Mouse (Mus musculus) megakaryocyte progenitor cell, adult 5-6 weeks (primary cell): ENCODE data around the gene Hcar1. TPM values are rescaled to one million over a fixed set of nuclear protein-coding genes. Genes with fewer than 3 reads are reported as not detected.

Experiments used
- ATAC-seq: replicated peaks from 2 replicates; pipeline ENCODE4 v1.8.0; 2016; ENCODE audit warnings: mild to moderate bottlenecking, moderate TSS enrichment, inconsistent platforms; ENCODE audit not compliant: poor library complexity
- total RNA-seq, 2 experiments: library from RNA; stranded (forward) in 1 of 2; stranded (reverse) in 1 of 2; fragments of 157-497, 149-512 nt in 1 of 2; fragments of 200-1000 nt in 1 of 2; gene quantifications; 2 replicates each; pipeline versions ENCODE4 v1.2.3 to v1.2.4; 2015 to 2017

Hcar1 gene
- total RNA-seq (2015) (not detected in 2 replicates), total RNA-seq (2017) (not detected in 2 replicates)

GRCm38 (mm10) chr5:123879928-123880327 lies at the start of gene Hcar1:
Gene Hcar1, minus strand, starts transcription at chr5:123880020.
- no peak for ATAC-seq

DNA sequence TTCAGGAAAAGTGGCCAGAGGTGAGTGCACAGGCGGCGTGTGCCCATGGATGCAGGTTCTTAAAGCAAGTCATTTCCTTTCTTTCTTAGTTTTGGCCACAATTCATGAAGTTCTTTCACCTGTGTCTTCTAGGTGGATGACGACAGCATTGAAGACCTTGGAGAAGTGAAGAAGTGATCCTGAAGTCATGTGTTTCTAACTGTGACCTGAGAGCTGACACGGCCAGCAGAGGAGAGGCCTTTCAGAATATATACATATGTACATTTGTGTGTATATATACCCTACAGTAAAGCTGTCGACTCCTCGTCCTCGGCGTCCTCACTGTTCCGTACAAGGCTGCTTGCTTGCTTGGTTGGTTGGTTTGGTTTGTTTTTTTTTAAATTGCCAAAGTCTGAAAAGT lies 47.3 kb upstream of the Hcar1 start, which contains the start of gene Gm43518:
Gene Gm43518, plus strand, starts transcription at position 301 of the 400 bp plus-strand sequence.
- ATAC-seq: no peak

DNA sequence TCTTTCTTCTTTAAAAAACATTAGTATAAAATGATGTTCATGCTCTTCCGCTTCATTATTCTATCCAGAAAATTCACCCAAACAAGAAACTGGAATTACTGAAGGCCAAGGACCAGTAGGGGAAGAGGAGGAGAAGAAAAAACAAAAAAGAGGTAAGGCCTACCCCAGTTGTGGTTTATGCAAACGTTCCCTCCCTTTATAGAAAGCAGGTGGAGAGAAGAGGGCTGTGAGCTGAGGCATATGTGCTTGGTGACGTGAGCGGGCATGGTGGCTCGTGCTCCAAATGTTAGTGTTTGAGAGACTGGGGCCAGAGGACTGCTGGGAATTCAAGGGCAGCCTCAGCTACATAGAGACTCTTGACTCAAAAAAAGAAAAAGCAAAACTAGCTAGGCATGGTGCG lies 42.3 kb upstream of the Hcar1 start:
- no peak for ATAC-seq

- no peak for ATAC-seq
These were observed 35.0 kb upstream of the Hcar1 start for GRCm38 (mm10) chr5:123914852-123915251.

GRCm38 (mm10) chr5:123907631-123907977 lies 27.8 kb upstream of the Hcar1 start:
- ATAC-seq: 0 out of 2 replicates have a peak, but pooled peaks have one; percentile 9

- peak; percentile 97 for ATAC-seq
These were observed 27.3 kb upstream of the Hcar1 start, which contains the start of gene Denr for GRCm38 (mm10) chr5:123906976-123907630. Gene Denr, plus strand, starts transcription at chr5:123907175.

- no peak for ATAC-seq
These were observed 26.5 kb upstream of the Hcar1 start for GRCm38 (mm10) chr5:123906146-123906975.

- ATAC-seq: no peak
These were observed 24.3 kb upstream of the Hcar1 start for GRCm38 (mm10) chr5:123904059-123904672.

- peak; percentile 66 for ATAC-seq
These were observed 17.5 kb upstream of the Hcar1 start for GRCm38 (mm10) chr5:123897352-123897751.

- ATAC-seq: no peak
These were observed 16.6 kb upstream of the Hcar1 start for GRCm38 (mm10) chr5:123896395-123896794.

DNA sequence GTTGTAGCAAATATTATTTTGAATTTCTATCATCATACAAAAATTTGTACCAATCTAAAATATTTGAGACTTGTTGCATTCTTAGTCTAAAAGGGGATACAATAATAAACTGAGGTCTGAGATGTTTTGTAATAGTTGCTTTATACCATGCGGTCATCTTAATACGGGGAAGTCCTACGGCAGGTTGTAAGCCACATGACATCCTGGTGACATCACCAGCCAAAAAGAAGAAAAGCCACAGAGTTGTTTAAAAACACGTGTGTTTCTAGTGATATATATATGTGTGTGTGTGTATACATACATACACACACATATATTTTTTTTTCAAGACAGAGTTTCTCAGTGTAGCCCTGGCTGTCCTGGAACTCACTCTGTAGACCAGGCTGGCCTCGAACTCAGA lies 13.7 kb upstream of the Hcar1 start:
- 0 out of 2 replicates have a peak, but pooled peaks have one; percentile 23 for ATAC-seq

DNA sequence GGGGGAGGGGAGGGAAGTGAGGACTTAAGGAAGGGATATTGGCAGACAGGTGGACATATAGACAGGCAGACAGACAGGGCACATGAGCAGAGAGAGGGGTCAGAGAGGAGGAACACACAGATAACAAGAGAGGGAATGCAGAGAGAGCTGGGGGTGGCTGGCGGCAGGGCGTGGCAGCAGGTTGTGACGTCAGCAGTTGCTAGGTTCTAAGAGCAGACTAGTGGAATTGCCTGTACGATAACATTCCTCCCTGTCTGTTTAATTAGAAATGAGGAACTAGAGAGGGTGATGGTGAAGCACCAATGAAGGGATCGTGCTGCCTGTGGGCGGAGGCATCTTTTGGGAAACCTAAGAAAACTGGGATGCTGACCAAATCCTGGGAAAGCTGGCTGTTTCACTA lies 11.8 kb upstream of the Hcar1 start:
- peak; percentile 95 for ATAC-seq

DNA sequence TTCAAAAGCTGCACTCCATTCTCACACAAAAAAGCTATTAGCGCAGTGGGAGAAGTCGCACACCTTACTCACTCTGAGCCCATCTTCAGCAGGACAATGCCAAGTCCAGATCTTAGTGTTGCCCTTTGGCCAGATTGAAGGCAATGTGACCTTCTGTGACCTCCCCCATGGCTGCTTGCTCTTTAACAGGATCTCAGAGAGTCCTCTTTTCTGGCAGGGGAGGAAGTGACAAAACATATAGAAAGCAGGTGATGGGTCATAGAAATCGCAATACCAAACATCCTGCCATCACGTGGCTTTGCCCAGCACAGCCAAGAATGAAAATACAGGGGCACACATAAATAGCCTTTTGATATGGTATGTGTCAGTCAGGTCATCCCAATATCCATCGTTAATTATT lies 11.2 kb upstream of the Hcar1 start:
- ATAC-seq: no peak

- no peak for ATAC-seq
These were observed 10.5 kb upstream of the Hcar1 start for GRCm38 (mm10) chr5:123890312-123890711.

DNA sequence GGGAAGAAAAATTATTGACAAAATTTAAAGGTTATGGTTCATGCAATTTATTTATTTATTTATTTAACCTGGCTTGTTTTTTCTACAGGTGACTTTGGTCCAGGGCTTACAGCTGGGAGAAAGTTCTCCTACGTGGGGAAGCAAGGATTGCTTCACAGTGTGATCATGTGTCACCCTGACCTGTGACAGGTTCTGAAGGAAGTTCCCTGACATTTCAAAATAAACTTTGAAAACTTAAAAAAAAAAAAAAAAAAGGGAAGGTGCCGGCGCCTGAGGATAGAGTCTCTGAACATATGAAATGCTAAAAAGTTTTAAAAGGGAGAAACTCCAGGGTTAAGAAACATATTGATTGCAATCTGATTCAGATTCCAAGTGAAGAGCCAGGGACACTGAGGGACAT lies 6.5 kb upstream of the Hcar1 start:
- peak; percentile 63 for ATAC-seq

DNA sequence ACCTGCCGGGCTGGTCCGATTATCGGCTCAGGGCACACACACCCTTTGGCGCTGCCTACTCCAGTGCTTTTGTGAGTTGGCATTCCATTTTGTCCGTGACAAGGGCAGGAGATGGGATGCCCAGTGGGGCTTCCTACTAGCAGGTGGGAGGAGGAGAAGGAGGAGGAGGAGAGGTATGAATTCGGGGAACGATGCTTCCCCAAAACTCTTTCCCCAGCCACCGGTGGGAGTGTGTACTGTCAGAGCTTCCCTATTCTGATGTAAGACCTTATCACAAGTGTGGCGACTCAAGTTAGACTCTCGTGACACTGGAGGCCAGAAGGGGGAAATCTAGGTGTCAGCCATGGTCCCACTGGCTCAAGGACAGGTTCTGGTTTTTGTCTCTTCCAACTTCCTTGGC lies 4.5 kb upstream of the Hcar1 start:
- ATAC-seq: peak; percentile 76

GRCm38 (mm10) chr5:123883891-123884290 lies 4.1 kb upstream of the Hcar1 start:
- ATAC-seq: no peak

DNA sequence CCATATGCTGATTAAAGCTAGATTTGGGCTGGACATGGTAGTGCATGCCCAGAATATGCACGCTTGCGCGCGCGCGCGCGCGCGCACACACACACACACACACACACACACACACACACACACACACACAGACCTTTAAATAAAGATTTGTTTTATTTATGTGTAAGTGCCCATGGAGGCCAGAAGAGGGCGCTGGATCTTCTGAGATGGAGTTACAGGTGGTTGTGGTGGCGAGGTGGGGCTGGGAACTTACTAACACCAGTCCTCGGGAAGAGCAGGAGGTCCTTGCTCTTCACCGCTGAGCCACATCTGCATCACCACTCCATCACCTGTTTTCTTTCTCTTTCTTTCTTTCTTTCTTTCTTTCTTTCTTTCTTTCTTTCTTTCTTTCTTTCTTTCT lies 958 bp upstream of the Hcar1 start:
- no peak for ATAC-seq

GRCm38 (mm10) chr5:123878056-123878455 lies 1.8 kb downstream of the Hcar1 start:
- no peak for ATAC-seq

- ATAC-seq: 0 out of 2 replicates have a peak, but pooled peaks have one; percentile 9
These were observed 5.6 kb downstream of the Hcar1 start for GRCm38 (mm10) chr5:123874177-123874576.

DNA sequence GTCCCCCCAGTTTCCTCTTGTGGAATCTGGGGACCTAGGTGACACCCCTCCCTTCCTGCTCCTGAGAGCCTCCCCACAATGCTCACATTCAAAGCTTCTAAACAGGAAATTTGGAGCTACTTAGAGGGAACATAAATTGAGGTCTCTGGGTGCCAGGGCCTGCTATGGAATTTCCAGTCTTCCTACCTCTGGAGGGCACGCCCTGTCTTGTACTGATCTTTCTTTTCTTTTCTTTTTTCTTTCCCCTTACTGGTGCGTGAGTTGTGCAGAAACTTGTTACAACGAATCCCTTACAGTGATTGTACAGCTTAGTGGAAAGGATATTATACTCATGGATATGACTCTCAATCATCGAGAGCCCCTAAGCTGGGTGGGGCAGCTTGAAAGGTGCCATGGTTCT lies 10.2 kb downstream of the Hcar1 start:
- no peak for ATAC-seq

DNA sequence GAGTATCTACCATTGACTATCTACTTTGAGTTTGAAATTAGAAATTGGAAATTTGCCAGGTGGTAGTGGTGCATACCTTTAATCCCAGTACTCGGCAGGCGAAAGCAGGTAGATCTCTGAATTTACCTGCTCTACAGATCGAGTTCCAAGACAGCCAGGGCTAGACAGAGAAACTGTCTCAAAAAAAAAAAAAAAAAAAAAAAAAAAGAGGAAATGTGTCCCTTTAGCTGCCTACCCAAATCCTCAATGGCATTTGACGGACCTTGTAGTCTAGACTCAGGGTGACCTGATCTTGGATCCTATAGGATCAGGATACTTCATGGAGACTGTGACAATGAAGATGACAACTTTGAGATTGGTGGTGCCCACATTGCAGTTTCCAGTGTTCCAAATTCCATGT lies 13.4 kb downstream of the Hcar1 start:
- no peak for ATAC-seq
